Mouse (Mus musculus): Measurements from ENCODE around the gene Itprip.

DNA sequence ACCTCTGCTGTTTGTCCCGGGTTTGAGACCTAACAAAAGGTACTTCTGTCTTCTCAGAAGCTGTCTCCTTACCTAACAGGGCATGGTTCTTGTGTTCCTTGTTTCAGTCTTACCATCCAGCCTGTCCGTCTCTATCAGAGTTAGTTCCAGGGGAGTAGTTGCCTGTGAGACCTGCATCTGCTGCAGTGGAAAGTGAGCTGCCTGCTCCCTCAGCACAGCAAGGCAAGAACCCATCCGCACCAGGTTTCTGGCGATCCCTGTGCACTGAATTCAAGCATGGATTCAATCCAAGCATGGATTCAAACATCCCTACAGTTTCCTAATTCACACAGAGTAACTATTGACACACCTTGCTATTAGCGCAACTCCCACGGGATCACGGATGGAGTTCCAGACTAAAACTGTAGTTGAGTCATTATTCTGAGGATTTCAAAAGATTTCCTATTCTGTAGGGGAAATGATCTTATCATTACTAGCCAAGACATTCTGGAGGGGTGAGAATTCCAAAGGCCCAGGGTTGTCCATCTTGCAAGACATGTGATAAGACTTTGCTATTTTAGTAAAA, 48.9 kb downstream of the Itprip start:
- TF ChIP-seq CTCF (IDR thresholded peaks at IDR 0.05; ENCODE audit: control insufficient read depth, insufficient read depth, low read length) (no peak), POLR2A (IDR thresholded peaks at IDR 0.05; ENCODE audit: borderline replicate concordance, control insufficient read depth, low read depth, low read length) (no peak)
